Mouse (Mus musculus): ENCODE data around the gene Chaf1b. TPM values are rescaled to one million over a fixed set of nuclear protein-coding genes. Genes with fewer than 3 reads are reported as not detected.

The Chaf1b gene
- polyA plus RNA-seq, 1 experiment from 2014 or later: 71.6 TPM

- no peaks in the 10 kb centered on the region for H3K27me3 ChIP-seq
- H3K36me3 ChIP-seq: peaks cover 80% of the 10 kb centered on the region
These were observed 7.4 kb downstream of the Chaf1b start for GRCm38 (mm10) chr16:93890948-93891604.

GRCm38 (mm10) chr16:93893285-93893684 is 9.6 kb downstream of the Chaf1b start:
- WGBS: 91% methylated on average over 5 of the region's 5 CpGs
- no peaks in the 10 kb centered on the region for H3K27me3 ChIP-seq
- H3K9ac ChIP-seq (replicated peaks): no peak overlapping the region
- H3K4me2 ChIP-seq (replicated peaks): no peak overlapping the region
- H3K9me3 ChIP-seq: no peaks in the 10 kb centered on the region
- H3K27ac ChIP-seq (replicated peaks): no peak overlapping the region
- H3K36me3 ChIP-seq: peaks cover 69% of the 10 kb centered on the region
- no peaks in the 10 kb centered on the region for H3K4me1 ChIP-seq
- no peak for ATAC-seq (ENCODE audit: low FRiP score, low read depth)
- H3K4me3 ChIP-seq: no peak overlapping the region

More at GRCm38 (mm10) chr16:93890948-93891604, 7.4 kb downstream of the Chaf1b start:
- H3K9me3 ChIP-seq: no peaks in the 10 kb centered on the region
- H3K9ac ChIP-seq (replicated peaks): no peak overlapping the region
- no peak for ATAC-seq (ENCODE audit: low FRiP score, low read depth)
- WGBS: 90% methylated on average over 12 of the region's 12 CpGs
- H3K4me1 ChIP-seq: peaks cover 3% of the 10 kb centered on the region; the same call in 1 of the 2 replicates
- H3K4me2 ChIP-seq (replicated peaks): no peak overlapping the region
- H3K27ac ChIP-seq (replicated peaks): no peak overlapping the region
- H3K4me3 ChIP-seq: no peak overlapping the region

- Histone ChIP-seq H3K27me3 (no peaks in the 10 kb centered on the region), H3K4me3 (no peak overlapping the region), H3K36me3 (peaks cover 45% of the 10 kb centered on the region), H3K4me2 (replicated peaks) (no peak overlapping the region), H3K4me1 (no peaks in the 10 kb centered on the region), H3K27ac (replicated peaks) (no peak overlapping the region), H3K9me3 (no peaks in the 10 kb centered on the region), H3K9ac (replicated peaks) (no peak overlapping the region)
- 76% methylated on average over 6 of the region's 6 CpGs for WGBS
- no peak for ATAC-seq (ENCODE audit: low FRiP score, low read depth)
These were observed 19.3 kb downstream of the Chaf1b start for GRCm38 (mm10) chr16:93903027-93903426.

- Histone ChIP-seq H3K9me3 (no peaks in the 10 kb centered on the region), H3K4me1 (no peaks in the 10 kb centered on the region), H3K27me3 (no peaks in the 10 kb centered on the region), H3K4me2 (replicated peaks) (no peak overlapping the region), H3K9ac (replicated peaks) (no peak overlapping the region), H3K4me3 (no peak overlapping the region), H3K27ac (replicated peaks) (no peak overlapping the region), H3K36me3 (peaks cover 21% of the 10 kb centered on the region)
- ATAC-seq (ENCODE audit: low FRiP score, low read depth): peak; percentile 54; the same call in 1 of the 2 replicates
- WGBS: 69% methylated on average over 11 of the region's 11 CpGs
These were observed 22.7 kb downstream of the Chaf1b start for GRCm38 (mm10) chr16:93906156-93907014.

- Histone ChIP-seq H3K27ac (replicated peaks) (no peak overlapping the region), H3K4me1 (no peaks in the 10 kb centered on the region), H3K9ac (replicated peaks) (no peak overlapping the region), H3K4me2 (replicated peaks) (no peak overlapping the region), H3K36me3 (0 out of 2 replicates have a peak, but pooled peaks cover 12% of the 10 kb centered on the region), H3K27me3 (no peaks in the 10 kb centered on the region), H3K4me3 (no peak overlapping the region), H3K9me3 (no peaks in the 10 kb centered on the region)
- no peak for ATAC-seq (ENCODE audit: low FRiP score, low read depth)
- WGBS: 82% methylated on average over 5 of the region's 5 CpGs
These were observed 24.1 kb downstream of the Chaf1b start for GRCm38 (mm10) chr16:93907761-93908160.

- no peaks in the 10 kb centered on the region for H3K9me3 ChIP-seq
- 0 out of 2 replicates have a peak, but pooled peaks cover 12% of the 10 kb centered on the region for H3K36me3 ChIP-seq
- H3K9ac ChIP-seq (replicated peaks): no peak overlapping the region
- H3K4me3 ChIP-seq: no peak overlapping the region
- H3K4me1 ChIP-seq: no peaks in the 10 kb centered on the region
- 88% methylated on average over 8 of the region's 8 CpGs for WGBS
- no peak for ATAC-seq (ENCODE audit: low FRiP score, low read depth)
- H3K27ac ChIP-seq (replicated peaks): no peak overlapping the region
- H3K27me3 ChIP-seq: no peaks in the 10 kb centered on the region
- no peak overlapping the region for H3K4me2 ChIP-seq (replicated peaks)
These were observed 24.5 kb downstream of the Chaf1b start for GRCm38 (mm10) chr16:93908196-93908595.

GRCm38 (mm10) chr16:93909936-93910335 is 26.2 kb downstream of the Chaf1b start:
- H3K4me3 ChIP-seq: no peak overlapping the region
- no peak overlapping the region for H3K4me2 ChIP-seq (replicated peaks)
- H3K27ac ChIP-seq (replicated peaks): no peak overlapping the region
- 91% methylated on average over 3 of the region's 3 CpGs for WGBS
- H3K9me3 ChIP-seq: no peaks in the 10 kb centered on the region
- no peaks in the 10 kb centered on the region for H3K27me3 ChIP-seq
- H3K36me3 ChIP-seq: 0 out of 2 replicates have a peak, but pooled peaks cover 7% of the 10 kb centered on the region
- H3K9ac ChIP-seq (replicated peaks): no peak overlapping the region
- no peaks in the 10 kb centered on the region for H3K4me1 ChIP-seq
- no peak for ATAC-seq (ENCODE audit: low FRiP score, low read depth)

GRCm38 (mm10) chr16:93910735-93911665 is 27.3 kb downstream of the Chaf1b start:
- Histone ChIP-seq H3K27me3 (no peaks in the 10 kb centered on the region), H3K9me3 (no peaks in the 10 kb centered on the region), H3K36me3 (no peaks in the 10 kb centered on the region), H3K27ac (replicated peaks) (no peak overlapping the region), H3K4me3 (no peak overlapping the region), H3K4me2 (replicated peaks) (no peak overlapping the region), H3K4me1 (no peaks in the 10 kb centered on the region), H3K9ac (replicated peaks) (no peak overlapping the region)
- no peak for ATAC-seq (ENCODE audit: low FRiP score, low read depth)
- WGBS: 68% methylated on average over 28 of the region's 28 CpGs

GRCm38 (mm10) chr16:93912158-93912557 is 28.5 kb downstream of the Chaf1b start:
- H3K27ac ChIP-seq (replicated peaks): no peak overlapping the region
- H3K4me3 ChIP-seq: no peak overlapping the region
- no peaks in the 10 kb centered on the region for H3K36me3 ChIP-seq
- 85% methylated on average over 5 of the region's 5 CpGs for WGBS
- no peaks in the 10 kb centered on the region for H3K4me1 ChIP-seq
- no peaks in the 10 kb centered on the region for H3K27me3 ChIP-seq
- no peak for ATAC-seq (ENCODE audit: low FRiP score, low read depth)
- no peak overlapping the region for H3K4me2 ChIP-seq (replicated peaks)
- no peaks in the 10 kb centered on the region for H3K9me3 ChIP-seq
- H3K9ac ChIP-seq (replicated peaks): no peak overlapping the region

GRCm38 (mm10) chr16:93912808-93913207 is 29.1 kb downstream of the Chaf1b start:
- H3K4me3 ChIP-seq: no peak overlapping the region
- no peaks in the 10 kb centered on the region for H3K36me3 ChIP-seq
- no peaks in the 10 kb centered on the region for H3K9me3 ChIP-seq
- H3K4me2 ChIP-seq (replicated peaks): no peak overlapping the region
- H3K27me3 ChIP-seq: 0 out of 2 replicates have a peak, but pooled peaks cover 2% of the 10 kb centered on the region
- WGBS: 70% methylated on average over 3 of the region's 3 CpGs
- H3K9ac ChIP-seq (replicated peaks): no peak overlapping the region
- no peak overlapping the region for H3K27ac ChIP-seq (replicated peaks)
- no peak for ATAC-seq (ENCODE audit: low FRiP score, low read depth)
- no peaks in the 10 kb centered on the region for H3K4me1 ChIP-seq

- no peak for ATAC-seq (ENCODE audit: low FRiP score, low read depth)
- Histone ChIP-seq H3K27me3 (0 out of 2 replicates have a peak, but pooled peaks cover 5% of the 10 kb centered on the region), H3K9me3 (no peaks in the 10 kb centered on the region)
These were observed 30.3 kb downstream of the Chaf1b start for GRCm38 (mm10) chr16:93913881-93914576.

More at GRCm38 (mm10) chr16:93913881-93914576, 30.3 kb downstream of the Chaf1b start:
- Histone ChIP-seq H3K4me2 (replicated peaks) (no peak overlapping the region), H3K9ac (replicated peaks) (no peak overlapping the region), H3K4me3 (no peak overlapping the region), H3K4me1 (peaks cover 3% of the 10 kb centered on the region; the same call in 1 of the 2 replicates), H3K36me3 (no peaks in the 10 kb centered on the region), H3K27ac (replicated peaks) (no peak overlapping the region)
- WGBS: 82% methylated on average over 10 of the region's 10 CpGs
